Mouse (Mus musculus) forebrain, embryonic 16.5 days (tissue): Measurements from ENCODE around the gene Cx3cl1. TPM values are rescaled to one million over a fixed set of nuclear protein-coding genes. Genes with fewer than 3 reads are reported as not detected.

Experiments used
- ATAC-seq: fragments of 200-750 bp; cut with Nextera tagmentation; 2 replicates; pipeline ENCODE4 v1.8.0; 2017; ENCODE audit warnings: mild to moderate bottlenecking, moderate library complexity
- H3K27ac ChIP-seq: fragments of 300-500 bp; sonication (generic); 2 replicates; pipeline ENCODE4 v1.5.1; 2014; ENCODE audit warnings: low read length, control low read depth
- H3K27me3 ChIP-seq: fragments of 300-500 bp; sonication (generic); replicated peaks from 2 replicates; pipeline ENCODE4 v1.6.1; 2014; ENCODE audit warnings: low read length; ENCODE audit not compliant: control insufficient read depth, insufficient read depth
- H3K36me3 ChIP-seq: fragments of 300-500 bp; sonication (generic); 2 replicates; pipeline ENCODE4 v1.6.1; 2014; ENCODE audit not compliant: control insufficient read depth, insufficient read depth
- H3K4me1 ChIP-seq: fragments of 300-500 bp; sonication (generic); replicated peaks from 2 replicates; pipeline ENCODE4 v1.6.1; 2014; ENCODE audit warnings: low read length; ENCODE audit not compliant: control insufficient read depth, insufficient read depth
- H3K4me2 ChIP-seq: fragments of 300-500 bp; sonication (generic); 2 replicates; pipeline ENCODE4 v1.6.1; 2014; ENCODE audit warnings: mild to moderate bottlenecking, low read length, control low read depth
- H3K4me3 ChIP-seq: fragments of 300-500 bp; sonication (generic); replicated peaks from 2 replicates; pipeline ENCODE4 v1.5.1; 2014; ENCODE audit warnings: mild to moderate bottlenecking, low read length, control low read depth
- H3K9ac ChIP-seq: fragments of 300-500 bp; sonication (generic); replicated peaks from 2 replicates; pipeline ENCODE4 v1.6.1; 2014; ENCODE audit warnings: low read depth, low read length, control low read depth
- H3K9me3 ChIP-seq: fragments of 300-500 bp; sonication (generic); 2 replicates; pipeline ENCODE4 v1.6.1; 2016; ENCODE audit warnings: low read length; ENCODE audit not compliant: control insufficient read depth
- WGBS: fragments of 180-500 bp; shearing (Covaris S2); extraction: QIAGEN DNeasy Blood & Tissue Kit; methylation state at CpG from one replicate; pipeline ENCODE4 v1.1.7; 2014; 5-methylcytosine and 5-hydroxymethylcytosine counted together
- polyA plus RNA-seq: library from polyadenylated mRNA; unstranded; fragments of >200 nt; fragmentation: Nextera tagmentation; extraction: Ambion mirVana; gene quantifications from 2 replicates; pipeline ENCODE4 v1.2.1, GENCODE M21; 2015

Gene Cx3cl1
- 15.1 and 23.8 TPM in 2 replicates for polyA plus RNA-seq

DNA sequence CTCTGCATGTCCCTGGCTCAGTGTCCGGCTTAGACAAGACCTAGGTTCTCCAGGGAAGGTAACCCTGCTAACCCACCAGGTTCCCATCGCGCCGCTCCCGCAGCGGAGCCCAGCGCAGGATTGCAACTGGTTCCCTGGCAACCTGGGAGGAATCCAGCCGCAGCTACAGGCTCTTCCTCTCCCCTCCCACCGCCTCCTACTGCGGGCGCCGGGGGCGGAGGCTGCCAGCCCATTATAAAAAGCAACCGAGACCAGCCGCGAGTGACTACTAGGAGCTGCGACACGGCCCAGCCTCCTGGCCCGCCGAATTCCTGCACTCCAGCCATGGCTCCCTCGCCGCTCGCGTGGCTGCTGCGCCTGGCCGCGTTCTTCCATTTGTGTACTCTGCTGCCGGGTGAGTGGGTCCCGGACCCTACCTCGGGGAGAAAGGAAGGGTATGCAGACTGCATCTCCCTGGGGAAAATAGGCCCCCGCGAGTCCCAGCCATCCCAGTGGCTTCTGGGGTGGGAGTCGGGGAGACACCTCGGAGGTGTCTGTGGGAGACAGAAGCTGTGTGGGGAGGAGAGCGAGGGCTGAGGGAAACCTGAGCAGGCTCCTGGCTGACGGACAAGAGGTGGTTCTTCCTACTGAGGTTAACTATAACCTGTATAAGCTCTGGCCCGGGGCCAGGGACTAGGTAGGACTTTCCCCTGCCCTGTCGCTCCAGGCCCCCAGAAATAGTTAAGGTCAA, at the start of gene Cx3cl1:
Gene Cx3cl1, plus strand, starts transcription at position 69 of the 730 bp plus-strand sequence.
- Histone ChIP-seq H3K4me2 (peak within 1 kb of the TSS; percentile 94), H3K27ac (peak within 1 kb of the TSS; percentile 15), H3K36me3 (no peaks in the 10 kb centered on the region), H3K27me3 (no peaks in the 10 kb centered on the region; the same call in 1 of the 2 replicates), H3K4me1 (peaks cover 34% of the 10 kb centered on the region), H3K4me3 (peak within 1 kb of the TSS; percentile 70), H3K9ac (peak within 1 kb of the TSS; percentile 75), H3K9me3 (no peaks in the 10 kb centered on the region)
- under 1% methylated on average over 33 of the region's 38 CpGs for WGBS
- ATAC-seq, result peak; percentile 90

DNA sequence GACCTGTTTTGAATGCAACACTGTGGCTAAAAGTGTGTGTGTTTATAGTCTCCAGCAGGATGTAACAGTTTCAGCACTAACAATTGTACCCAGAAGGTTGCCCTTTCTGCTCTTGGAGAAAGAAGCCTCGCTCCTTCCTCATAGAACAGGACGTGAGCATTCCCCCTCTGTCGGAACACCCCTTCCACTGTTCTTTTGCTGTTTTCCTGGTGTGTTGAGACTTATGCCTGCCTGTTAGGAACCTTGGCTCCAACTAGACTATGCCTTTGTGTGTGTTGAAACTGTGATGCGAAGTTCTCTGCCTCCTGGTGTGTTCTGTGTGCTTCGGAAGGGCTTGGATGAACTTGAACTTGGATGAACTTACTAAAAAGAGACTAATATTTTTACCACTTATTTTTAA, 45.8 kb upstream of the Cx3cl1 start:
- Histone ChIP-seq H3K36me3 (no peaks in the 10 kb centered on the region), H3K27me3 (no peaks in the 10 kb centered on the region), H3K4me3 (no peak overlapping the region), H3K4me1 (no peaks in the 10 kb centered on the region), H3K4me2 (no peak overlapping the region), H3K9me3 (no peaks in the 10 kb centered on the region), H3K9ac (no peak overlapping the region), H3K27ac (no peak overlapping the region)
- no peak for ATAC-seq
- WGBS, result 81% methylated on average over 5 of the region's 5 CpGs

DNA sequence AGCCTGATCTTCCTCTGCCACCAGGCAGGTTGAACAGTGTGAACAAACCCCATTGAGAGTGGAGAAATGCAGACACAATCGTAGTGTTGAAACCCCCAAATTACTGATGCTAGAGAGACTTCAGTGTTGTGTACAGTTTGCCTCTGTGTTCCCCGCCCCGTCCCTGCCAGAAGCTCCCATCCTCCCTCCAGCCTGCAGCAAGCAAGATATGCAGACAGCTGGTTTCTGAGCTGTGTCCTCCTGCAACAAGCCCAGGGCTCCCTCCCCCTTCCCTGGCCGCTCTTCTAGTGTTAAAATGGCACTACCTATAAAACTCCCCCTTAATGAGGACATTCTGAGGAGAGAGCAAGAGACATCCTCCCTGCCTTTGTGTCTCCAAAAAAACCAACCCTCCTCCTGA, 42.5 kb upstream of the Cx3cl1 start:
- Histone ChIP-seq H3K4me1 (no peaks in the 10 kb centered on the region), H3K9me3 (no peaks in the 10 kb centered on the region), H3K4me3 (no peak overlapping the region), H3K4me2 (no peak overlapping the region), H3K27ac (no peak overlapping the region), H3K27me3 (no peaks in the 10 kb centered on the region), H3K36me3 (no peaks in the 10 kb centered on the region), H3K9ac (no peak overlapping the region)
- no peak for ATAC-seq
- 70% methylated on average over 4 of the region's 4 CpGs for WGBS

DNA sequence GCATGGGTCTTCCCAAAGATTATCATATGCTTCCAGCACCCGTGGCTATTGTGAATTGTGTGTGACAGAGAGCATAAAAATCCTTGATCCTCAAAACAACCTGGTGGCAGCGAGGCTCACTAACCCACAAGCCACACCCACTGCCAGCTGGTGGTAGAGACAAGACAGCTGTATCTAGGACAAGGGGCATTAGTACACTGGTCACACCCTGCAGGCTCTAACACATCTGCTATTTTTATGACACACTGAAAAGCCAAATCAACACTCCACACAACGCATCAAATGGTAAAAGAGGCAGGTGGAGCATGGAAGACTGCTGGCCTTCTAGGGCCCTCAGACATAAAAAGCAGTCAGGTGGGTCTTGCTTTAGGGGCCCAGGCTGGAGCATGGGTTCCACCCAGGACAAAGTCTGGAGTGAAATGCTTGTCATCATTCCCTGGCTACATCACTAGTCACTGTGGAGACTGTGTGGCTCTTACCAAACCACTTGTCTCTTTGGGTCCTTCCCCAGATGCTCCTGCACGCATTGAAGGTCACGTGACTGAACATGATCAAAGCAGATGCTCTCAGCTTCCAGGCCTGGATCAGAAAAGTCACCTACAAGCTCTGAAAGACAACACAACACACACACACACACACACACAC, 37.9 kb upstream of the Cx3cl1 start:
- H3K27ac ChIP-seq, result no peak overlapping the region
- H3K4me3 ChIP-seq, result no peak overlapping the region
- 68% methylated on average over 5 of the region's 5 CpGs for WGBS
- H3K27me3 ChIP-seq, result no peaks in the 10 kb centered on the region
- H3K4me2 ChIP-seq, result no peak overlapping the region
- no peak overlapping the region for H3K9ac ChIP-seq
- no peaks in the 10 kb centered on the region for H3K9me3 ChIP-seq
- H3K36me3 ChIP-seq, result no peaks in the 10 kb centered on the region
- no peak for ATAC-seq
- H3K4me1 ChIP-seq, result no peaks in the 10 kb centered on the region

DNA sequence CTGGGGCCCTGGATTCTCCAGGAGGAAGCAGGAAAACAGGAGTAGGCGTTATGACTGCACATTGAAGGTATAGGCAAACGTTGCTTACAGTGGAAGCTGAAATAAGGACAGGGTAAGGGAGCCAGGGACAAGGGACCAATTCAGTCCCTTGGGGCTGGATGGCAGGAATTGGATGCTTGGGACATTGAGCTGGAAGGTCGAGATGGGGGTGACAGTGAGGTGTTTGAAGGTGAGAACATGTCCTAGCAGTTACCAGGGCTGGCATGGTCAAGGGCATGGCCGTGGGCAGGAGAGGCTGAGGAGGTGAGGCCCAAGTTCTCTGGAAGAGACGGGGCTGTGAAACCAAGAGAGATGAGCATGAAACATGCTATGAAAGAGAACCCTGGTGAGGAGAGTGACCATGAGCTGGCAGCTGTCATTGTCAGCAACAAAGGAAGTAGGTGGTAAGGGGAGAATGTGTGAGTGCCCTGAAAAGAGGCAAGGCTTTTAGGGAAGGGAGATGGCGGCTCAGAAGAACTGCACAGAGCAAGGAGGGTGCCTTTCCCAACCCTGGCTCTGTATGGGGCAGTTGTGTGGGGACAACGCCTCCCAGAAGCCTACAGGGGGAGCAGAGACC, 37.0 kb upstream of the Cx3cl1 start:
- no peak overlapping the region for H3K9ac ChIP-seq
- H3K4me3 ChIP-seq, result no peak overlapping the region
- H3K27ac ChIP-seq, result no peak overlapping the region
- H3K4me1 ChIP-seq, result no peaks in the 10 kb centered on the region
- H3K36me3 ChIP-seq, result no peaks in the 10 kb centered on the region
- no peaks in the 10 kb centered on the region for H3K27me3 ChIP-seq
- no peak for ATAC-seq
- H3K4me2 ChIP-seq, result no peak overlapping the region
- WGBS, result 75% methylated on average over 7 of the region's 7 CpGs
- no peaks in the 10 kb centered on the region for H3K9me3 ChIP-seq

DNA sequence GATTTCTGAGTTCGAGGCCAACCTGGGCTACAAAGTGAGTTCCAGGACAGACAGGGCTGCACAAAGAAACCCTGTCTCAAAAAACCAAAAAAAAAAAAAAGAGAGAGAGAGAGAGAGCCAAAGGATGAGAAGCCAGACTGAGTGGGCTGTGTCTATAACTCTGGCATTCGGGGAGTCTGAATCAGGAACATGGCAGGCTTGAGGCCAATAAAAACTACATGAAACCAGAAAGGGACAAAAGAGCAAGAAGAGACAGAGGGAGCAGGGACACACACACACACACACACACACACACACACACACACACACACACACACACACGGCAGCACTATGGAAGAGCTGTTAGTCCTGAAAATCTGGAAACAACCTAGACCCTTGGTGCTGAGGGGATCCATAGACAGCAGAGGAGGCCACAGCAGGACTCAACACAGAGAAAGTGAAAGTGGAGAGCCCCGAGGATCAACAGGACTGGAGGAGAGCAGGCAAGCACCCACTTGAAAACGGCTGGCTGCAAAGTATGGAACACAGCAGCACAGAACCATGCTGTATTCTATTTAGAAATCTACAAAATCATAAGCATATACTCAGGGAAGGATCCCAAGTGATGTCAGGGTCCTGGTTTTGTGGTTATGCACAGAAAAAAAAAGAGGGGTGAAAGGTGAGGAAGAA, 36.2 kb upstream of the Cx3cl1 start:
- Histone ChIP-seq H3K4me1 (no peaks in the 10 kb centered on the region), H3K9me3 (no peaks in the 10 kb centered on the region), H3K9ac (no peak overlapping the region), H3K27ac (no peak overlapping the region), H3K4me3 (no peak overlapping the region), H3K36me3 (no peaks in the 10 kb centered on the region), H3K27me3 (no peaks in the 10 kb centered on the region), H3K4me2 (no peak overlapping the region)
- 74% methylated on average over 5 of the region's 5 CpGs for WGBS
- no peak for ATAC-seq

DNA sequence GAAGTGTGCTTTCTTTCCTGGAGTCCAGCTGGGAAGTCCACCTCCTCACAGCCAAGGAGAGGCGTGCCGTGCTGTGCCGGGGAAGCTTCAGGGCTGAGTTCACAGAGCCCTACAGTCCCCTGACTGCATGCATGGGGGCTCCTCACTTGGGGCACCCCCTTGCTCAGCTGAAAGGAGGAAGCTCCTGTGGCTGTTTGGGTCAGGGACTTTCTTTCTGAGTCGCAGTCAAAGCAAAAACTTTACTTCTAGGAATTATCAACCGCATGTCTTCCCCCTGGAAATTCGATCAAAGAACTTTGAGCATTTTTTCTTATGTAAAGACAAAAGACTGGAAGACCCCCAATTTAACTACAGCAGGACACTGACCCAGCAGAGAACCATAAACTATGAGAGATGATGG, 32.0 kb upstream of the Cx3cl1 start:
- Histone ChIP-seq H3K36me3 (no peaks in the 10 kb centered on the region), H3K9me3 (no peaks in the 10 kb centered on the region), H3K27me3 (no peaks in the 10 kb centered on the region), H3K4me3 (no peak overlapping the region), H3K9ac (no peak overlapping the region), H3K4me1 (no peaks in the 10 kb centered on the region), H3K27ac (no peak overlapping the region), H3K4me2 (no peak overlapping the region)
- ATAC-seq, result no peak
- 80% methylated on average over 6 of the region's 6 CpGs for WGBS

DNA sequence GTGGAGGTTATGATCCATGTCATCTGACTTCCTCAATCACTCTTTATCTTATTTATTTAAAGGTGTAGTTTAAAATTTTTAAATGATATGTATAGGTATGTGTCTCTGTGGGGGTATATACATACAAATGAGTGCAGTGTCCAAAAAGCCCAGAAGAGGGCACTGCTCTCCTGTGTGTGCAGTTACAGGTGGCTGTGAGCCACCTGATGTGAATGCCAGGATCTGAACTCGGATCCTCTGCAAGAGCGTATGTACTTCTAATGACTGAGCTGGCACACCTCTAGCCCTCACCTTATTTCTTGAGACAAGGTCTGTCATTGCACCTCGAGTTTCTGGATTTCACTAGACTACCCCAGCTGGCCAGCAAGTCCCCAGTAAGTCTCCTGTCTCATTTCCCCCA, 31.2 kb upstream of the Cx3cl1 start:
- no peak overlapping the region for H3K4me3 ChIP-seq
- no peaks in the 10 kb centered on the region for H3K36me3 ChIP-seq
- no peaks in the 10 kb centered on the region for H3K4me1 ChIP-seq
- 85% methylated on average over 3 of the region's 3 CpGs for WGBS
- no peak overlapping the region for H3K9ac ChIP-seq
- no peak for ATAC-seq
- no peaks in the 10 kb centered on the region for H3K27me3 ChIP-seq
- H3K27ac ChIP-seq, result no peak overlapping the region
- H3K9me3 ChIP-seq, result no peaks in the 10 kb centered on the region
- no peak overlapping the region for H3K4me2 ChIP-seq

DNA sequence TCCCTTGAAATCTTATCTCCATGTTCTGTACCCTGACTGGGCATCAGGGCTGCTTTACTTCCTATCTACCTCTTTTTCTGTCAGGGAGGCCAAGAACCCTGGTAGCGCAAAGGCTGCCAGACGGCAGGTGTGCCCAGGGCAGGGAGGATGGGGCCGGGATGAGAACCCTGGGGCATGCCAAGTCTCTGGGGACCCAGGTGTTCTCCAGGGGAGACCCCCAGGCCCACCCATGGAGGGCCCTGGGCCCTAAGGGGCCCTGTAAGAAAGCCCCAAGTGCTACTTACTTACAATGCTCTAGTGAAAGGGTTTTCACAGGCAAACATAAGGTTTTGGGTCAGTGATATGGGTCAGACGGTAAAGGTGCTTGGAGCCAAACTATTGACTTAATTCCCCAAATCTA, 30.1 kb upstream of the Cx3cl1 start:
- no peaks in the 10 kb centered on the region for H3K4me1 ChIP-seq
- WGBS, result 92% methylated on average over 4 of the region's 4 CpGs
- H3K27me3 ChIP-seq, result no peaks in the 10 kb centered on the region
- no peak overlapping the region for H3K4me2 ChIP-seq
- H3K27ac ChIP-seq, result no peak overlapping the region
- no peak overlapping the region for H3K9ac ChIP-seq
- H3K9me3 ChIP-seq, result no peaks in the 10 kb centered on the region
- no peak overlapping the region for H3K4me3 ChIP-seq
- ATAC-seq, result no peak
- no peaks in the 10 kb centered on the region for H3K36me3 ChIP-seq
